Mouse (Mus musculus): Measurements from ENCODE around the gene Dagla.

GRCm38 (mm10) chr19:10221585-10221984, 83.1 kb downstream of the Dagla start:
- TF ChIP-seq POLR2A (IDR thresholded peaks at IDR 0.05; ENCODE audit: insufficient read length, low read depth), result no peak
- no peak for TF ChIP-seq USF1 (IDR thresholded peaks at IDR 0.05; ENCODE audit: low read depth)
- TF ChIP-seq E2F4 (IDR thresholded peaks at IDR 0.05; ENCODE audit: insufficient read depth), result no peak
